Mouse (Mus musculus) ovary, adult 18-20 months (tissue): ENCODE measurements at regions not wholly inside any gene's neighbourhood (a gene's known extent, or its start where the extent isn't known, plus 50 kb on each side); places are given as distances from the start of the nearest gene placed in this dataset.

Source experiments
- DNase-seq: peaks from one replicate; pipeline ENCODE4 v3.0.0; 2022; ENCODE audit warnings: low spot score, mixed read lengths

DNA sequence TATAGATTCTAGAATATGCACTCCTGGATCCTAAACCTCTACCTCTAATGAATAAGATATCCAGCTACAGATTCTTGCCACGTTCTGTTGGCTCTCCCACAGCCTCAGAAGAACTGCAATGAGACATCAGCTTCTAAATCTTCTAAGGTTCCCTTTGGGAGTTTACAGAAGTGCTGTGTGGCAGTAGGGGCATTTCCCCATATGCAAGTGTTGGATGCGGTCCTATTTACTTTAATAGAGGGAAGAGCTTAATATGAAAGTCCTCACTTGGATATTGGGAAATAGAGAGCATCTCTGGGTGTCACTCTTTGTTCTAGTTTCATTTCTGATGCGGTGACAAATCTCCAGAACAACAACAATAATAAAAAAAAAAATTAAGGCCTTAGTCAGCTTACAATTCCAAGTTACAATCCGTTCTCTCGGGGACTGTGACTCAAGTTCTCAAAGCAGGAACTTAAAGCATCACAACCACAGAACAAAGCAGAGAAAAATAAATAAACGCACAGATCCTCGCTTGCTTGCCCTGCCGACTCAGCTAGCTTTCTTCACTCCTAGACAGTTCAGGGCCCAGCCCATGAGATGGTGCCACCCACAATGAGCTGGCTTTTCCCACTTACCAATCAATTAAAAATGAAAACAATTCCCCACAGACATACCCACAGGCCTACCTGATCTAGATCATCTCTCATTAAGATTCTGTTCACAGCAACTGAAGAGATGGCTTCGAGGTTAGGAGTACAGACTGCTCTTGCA is 204.4 kb upstream of the Cited2 start:
- no peak for DNase-seq

DNA sequence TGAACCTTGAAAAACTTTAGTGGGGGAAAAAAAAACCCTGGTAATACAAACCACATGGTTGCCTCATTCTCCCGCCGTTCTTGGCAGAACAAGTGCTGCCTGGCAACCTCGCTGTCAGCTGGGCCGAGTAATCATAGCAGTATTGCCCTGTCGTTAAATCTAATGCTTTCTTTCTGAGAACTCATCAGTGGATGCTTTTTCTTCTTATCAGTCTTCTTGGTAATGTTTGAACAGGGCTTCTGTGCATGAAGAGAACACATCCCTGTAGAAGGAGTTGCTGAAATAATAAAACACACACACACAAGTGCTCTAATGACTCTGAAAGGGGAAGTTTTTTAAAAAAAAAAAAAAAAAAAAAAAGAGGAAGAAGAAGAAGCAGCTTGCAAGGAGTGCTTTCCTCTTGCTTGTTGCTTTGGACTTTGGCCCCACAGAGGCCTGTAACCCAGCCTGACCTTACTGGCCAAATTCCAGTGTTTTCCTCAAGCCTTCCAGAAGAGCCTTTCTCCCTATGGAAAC is 200.9 kb upstream of the Cited2 start:
- DNase-seq, result peak; percentile 50

DNA sequence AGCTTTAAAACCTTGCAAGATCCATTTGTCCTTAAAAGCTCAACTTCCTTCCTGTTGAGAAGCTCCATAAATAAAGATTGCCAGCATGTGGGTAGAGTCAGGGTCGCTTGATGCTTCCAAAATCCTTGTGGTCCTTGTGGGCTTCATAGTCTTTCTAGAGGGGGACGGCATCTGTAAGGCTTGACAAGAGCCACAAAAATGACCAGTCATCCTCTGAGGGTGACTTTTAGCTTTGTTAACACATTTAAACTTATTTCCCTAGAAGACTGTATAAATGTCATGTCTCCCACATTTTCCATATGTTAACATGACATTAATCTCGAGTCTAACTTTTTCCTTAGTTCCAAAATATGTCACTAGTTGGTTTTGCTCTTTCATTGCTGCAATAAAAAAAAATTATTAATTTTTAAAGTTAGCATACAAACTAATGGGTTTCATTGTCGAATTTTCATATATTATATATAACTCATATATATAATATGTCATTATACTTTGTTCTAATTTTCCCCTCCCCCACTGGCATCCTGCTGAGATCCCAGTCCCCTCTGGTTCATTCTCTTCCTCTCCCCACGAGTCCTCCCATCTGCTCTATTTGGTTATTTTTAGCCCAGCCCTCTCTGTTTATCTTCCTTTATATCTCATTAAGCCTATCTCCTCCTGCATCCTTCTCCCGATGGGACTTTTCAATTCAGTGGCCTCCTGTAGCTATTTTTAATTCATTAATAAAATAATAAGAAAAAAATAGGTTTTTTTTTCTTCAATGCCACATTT is 199.3 kb upstream of the Cited2 start:
- no peak for DNase-seq

DNA sequence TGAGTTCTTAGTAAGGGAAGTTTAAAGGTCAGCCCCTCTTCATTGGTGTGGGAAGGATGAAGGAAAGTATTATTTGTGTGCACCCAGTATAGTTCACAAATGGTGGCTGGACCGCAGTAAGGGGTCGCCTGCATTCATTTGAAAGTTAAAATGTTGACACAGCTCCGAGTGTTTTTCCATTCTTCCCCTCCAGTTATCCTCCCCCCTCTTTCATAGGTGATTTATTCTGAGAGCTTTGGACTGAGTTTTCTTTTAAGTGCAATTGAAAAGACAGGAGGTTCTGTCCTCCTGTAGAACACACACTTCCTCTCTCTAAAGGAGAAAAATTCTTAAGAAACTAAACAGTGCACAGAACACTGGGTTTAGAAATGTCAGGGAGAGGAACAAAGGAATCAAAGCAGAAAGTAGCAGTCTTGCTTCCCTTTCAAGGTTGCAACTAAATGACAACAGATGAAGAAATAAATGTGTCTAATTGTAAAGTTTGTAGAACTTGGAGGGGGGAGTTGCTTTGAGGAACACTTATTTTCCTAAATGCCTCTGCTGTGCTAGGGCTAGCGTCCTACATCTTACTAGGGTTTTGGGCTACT is 195.8 kb upstream of the Cited2 start:
- DNase-seq, result no peak

DNA sequence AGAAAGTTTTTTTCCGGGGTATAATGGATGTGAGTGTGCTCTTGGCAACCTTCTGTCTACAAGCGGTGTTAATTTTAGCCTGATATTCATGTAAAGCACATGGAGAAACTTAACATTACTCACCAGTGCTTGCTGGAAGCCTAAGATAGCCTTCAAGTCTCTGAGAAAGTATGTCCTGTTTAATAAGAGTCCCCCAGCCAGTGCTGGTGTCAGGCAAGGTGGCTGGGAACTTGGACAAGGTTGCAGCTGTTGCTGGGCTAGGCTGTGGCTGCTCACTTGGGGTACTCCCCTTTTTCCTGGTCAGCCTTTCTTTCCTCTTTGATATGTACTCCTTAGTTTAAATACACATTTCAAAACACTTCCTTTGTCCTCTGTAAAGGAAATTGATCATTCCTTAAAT is 194.9 kb upstream of the Cited2 start:
- DNase-seq, result no peak

DNA sequence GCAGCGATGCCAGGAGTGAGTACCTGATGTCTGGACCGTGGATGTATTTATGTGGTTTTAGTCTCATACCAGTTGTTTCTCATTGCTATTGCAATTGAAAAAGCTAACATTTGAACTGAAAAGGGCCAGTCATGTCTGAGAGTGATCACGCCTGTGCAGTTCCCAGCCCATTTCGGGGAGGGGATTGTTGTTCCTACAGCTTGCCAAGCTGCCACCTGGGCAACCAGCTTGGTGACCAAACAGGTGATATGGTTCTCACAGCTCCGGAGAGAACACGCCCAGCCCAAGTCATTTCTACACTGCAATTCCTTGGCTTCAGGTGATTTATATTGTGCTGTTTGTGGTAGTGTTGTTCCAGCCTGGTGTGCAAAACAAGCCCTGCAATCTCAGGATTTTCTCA is 194.2 kb upstream of the Cited2 start:
- no peak for DNase-seq

DNA sequence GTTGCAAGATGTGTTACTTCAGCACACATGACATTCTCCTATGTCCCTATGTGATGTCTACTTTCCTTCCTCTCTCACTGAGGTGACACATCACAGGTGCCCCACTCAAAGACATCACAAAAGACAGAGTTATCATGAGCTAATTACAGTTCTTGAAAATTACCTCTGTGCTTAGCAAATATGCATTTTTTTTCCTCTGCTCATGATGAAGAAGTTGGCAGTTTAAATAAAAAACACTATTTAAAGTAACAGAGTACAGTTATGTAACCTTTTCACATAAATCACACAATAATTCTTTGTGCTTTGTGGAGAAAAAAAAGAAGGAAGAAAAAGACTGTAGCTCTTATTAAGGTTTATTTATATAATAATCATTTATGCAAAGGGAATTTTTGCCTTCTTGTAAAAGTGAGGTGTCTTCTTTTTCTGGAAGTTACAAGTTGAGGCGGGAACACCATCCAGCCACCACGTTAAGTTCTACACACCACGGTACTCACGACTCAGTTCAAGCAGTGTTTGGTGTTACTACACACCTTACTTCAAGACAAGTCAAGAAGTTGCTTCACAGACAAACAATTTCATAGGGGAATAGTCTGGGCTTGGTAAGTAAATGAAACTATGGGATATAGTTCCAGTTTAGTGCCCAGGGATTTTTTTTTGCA is 193.0 kb upstream of the Cited2 start:
- no peak for DNase-seq

DNA sequence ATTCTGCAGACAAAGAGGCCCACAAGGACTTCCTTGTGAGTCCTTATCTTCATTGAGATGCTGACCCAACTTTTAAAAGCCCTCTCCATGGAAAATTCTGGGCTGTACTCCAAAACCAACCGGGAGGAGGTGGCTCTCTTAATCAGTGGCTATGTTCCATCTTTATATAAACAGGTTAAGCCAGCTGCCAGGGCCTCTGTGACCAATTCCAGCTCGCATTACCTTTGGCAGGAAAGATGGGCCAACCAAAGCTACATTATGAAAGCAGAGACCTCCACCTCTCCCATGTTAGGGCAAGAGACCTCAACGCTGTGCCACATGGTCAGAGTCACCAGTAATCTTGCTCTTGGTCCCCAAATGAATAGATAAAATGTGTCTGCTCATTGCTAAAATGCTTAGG is 192.0 kb upstream of the Cited2 start:
- peak; percentile 32 for DNase-seq

DNA sequence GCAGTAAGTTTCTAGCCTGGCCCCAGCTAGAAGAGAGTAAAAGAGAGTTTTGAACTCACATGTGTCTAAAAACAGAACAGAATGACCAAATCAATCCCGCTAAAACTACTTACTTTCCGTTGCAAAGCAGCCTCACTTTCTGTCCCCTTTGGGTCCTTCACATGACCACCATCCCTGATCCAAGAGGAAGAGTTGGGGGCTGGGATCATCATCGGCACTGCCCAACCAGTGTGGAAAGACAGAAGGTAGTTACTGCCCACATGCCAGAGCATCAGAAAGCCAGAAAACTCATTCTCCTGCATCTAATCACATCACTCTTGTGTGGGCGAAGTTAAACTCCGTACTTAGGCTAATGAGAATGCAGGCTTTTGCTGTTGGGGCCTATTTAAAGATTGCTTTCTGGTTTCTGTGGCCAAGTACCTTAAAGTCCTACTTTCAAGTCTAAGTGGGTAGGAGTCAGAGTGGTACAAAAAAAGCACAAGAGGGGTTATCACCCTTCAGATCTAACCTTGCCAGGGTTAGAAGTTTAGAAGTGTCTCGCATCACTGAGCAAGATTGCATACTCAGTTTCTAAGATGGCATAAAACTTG is 184.0 kb upstream of the Cited2 start:
- no peak for DNase-seq

DNA sequence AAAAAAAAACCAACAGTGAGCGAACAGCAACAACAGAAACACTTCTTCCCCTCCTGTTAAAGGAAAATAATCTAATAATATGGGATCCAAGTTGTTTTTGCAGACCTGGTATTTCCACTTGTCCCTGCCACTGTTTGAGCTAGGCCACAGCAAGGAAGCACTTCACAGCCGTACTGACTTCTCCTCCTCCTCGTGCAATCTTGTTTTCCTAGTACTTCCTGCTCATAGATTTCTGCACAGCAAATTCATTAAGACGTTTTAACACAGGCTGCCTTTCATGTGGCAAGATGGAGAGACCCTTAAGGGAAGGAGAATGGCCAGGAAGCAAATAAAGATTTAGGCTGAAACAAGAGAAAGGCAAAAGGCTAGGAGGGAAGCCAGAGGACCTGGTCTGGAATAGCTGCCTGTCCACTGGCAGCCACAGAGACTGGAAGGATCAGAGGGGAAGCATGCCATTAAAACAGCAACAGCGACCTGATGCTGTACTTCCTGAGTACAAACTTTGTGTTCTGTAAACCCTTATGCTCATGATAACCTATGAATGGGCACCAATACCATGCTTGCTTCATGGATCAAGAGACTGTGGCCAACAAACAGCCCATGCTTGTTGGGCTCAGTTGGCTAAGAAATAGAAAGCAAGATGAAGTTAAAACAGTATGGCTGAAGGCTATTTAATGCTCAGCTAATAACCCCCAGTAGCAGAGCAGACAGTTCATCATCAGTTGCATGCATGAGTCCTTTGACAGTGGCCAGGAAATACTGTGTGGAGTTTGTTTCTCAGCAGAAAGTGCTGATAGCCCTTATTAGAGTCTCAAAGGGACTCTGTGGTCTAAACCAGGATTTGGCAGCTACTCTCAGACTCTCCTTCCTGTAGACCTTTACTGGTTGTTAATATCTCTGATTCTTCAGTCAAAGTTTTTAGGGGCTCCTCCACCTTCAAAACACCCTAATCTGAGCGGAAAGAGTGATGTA is 182.3 kb upstream of the Cited2 start:
- DNase-seq, result no peak

DNA sequence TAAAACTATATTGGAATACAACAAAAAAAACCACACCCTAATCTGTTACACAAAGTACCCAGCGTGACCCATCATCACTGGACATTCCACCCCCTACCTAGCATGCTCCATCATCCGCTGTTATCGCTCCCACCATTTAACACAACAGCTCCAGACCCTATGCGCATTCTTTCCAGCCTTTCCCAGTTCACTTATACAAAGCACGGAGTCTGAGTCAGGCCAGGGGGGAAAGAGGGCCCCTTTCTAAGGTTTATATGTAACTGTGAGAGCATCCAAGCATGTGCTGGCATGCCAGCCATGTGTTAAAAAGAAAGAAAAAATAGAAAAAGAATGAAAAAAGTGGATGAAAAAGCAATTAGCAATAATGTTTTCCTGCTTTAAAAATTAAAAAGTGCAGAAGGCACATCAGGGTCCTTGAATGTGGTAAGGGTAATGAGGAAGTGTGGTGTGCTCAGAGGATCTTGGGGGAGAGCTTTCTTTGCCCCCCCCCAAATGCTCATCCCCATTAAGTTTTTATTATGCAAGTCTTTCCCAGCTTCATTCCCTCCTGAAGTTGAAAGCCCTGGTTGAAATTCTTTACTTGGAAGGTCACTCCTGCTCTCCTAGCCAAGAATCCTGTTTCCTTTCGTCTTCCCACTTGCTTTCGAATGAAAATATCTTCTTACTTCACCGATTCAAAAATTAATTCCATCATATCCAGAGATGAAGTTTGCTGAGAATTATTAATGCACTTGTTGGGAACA is 180.7 kb upstream of the Cited2 start:
- no peak for DNase-seq

DNA sequence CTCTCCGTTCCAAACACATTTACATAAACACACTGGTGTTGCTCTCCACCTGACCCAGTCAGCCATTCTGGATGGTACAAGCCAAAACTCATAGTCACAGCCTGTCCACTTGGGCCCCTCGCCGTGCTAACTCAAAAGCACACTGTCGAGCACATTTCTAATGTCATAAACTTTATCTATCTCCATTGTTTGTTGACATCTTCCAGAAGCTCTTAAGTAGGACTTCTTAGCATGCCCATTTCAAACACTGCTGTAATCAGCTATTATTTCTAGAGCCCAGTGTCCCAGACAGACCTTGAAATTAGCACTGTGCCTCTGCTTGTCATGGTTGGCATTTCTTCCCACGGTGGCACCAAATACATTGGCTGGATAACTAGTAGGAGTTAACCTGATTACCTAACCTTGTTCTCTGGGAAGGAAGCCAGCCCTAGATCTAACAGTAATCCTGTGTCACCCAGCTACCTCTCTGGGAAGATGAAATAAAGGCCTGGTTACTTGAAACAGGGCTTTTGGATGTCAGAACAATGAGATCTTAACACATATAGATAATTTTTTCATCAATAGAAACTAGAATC is 180.1 kb upstream of the Cited2 start:
- no peak for DNase-seq

DNA sequence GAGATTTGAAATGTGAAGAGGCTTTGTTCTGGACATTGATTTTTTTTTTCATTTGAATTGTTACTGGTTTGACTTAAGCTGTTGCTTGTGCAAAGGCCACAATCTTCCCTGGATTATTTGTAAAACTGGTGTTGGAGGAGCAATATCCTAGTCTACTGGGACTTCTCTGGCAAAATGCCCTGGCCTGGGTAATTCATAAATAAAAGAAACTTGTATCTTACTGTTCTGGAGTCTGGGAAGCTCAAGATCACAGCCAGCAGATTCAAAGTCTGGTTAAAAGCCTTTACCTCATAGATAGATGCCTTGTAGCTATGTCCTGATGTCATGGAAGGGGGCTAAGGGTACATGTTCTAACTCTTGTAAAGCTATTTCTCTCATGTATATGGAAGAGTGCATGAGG is 177.7 kb upstream of the Cited2 start:
- DNase-seq, result no peak

DNA sequence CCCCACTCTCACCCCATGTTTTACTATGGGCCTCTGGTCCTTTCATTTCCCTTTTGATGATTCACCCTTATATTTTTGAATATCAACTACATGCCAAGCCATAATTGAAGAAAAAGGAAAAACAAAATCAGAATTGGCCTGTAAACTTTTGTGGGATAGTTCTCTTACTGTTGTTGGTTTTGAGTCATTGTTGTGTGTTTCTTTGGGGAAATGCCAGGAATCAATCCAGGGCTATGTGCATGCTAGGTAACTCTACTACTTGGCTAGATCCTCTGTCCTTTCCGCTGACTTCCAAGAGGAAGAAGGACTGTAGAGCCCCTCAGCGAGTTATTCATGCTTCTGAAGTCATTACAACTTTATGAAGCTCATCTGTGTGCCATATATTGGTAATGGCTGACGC is 175.0 kb upstream of the Cited2 start:
- no peak for DNase-seq

DNA sequence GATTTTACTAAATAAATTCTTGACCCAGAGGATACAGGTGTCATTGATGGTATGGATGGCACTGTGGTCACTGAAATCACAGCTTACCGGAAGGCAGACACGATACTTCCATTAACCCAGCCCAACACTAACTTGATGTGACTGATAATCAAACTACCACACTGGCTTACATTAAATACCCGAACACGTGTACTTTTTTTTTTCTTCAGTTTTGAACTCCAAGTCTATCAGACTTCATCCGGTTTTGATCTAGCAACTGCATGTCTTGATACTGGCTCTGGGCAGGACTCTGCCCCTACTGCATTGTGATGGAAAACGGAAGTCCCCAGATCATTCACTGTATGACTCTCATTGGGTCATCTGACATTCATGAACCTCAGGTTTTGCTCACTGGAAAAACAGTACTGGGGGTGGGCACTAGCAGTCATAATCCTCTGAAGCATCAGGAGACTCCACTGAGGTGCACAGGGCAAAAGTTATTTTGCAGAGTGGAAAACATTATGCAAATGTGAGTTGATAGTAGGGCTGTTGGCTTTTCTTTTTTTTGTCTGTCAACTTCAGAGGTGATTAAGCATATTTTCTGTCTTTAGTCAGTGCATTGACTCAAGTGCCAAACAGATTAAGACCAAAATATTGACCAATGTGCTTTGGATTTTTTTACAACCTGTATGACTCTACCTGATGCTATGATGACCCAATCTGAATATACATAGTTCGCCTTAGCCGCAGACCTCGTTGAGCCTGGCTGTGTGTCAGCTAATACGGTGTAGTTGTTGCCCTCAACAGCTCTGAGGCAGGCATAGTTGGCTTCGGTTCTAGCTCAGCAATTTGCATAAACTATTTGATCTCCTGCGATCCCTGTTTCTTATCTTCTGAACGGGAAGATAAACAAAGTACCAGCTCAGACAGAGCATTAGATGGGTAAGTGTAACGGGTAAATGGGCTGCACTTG is 174.1 kb upstream of the Cited2 start:
- no peak for DNase-seq

DNA sequence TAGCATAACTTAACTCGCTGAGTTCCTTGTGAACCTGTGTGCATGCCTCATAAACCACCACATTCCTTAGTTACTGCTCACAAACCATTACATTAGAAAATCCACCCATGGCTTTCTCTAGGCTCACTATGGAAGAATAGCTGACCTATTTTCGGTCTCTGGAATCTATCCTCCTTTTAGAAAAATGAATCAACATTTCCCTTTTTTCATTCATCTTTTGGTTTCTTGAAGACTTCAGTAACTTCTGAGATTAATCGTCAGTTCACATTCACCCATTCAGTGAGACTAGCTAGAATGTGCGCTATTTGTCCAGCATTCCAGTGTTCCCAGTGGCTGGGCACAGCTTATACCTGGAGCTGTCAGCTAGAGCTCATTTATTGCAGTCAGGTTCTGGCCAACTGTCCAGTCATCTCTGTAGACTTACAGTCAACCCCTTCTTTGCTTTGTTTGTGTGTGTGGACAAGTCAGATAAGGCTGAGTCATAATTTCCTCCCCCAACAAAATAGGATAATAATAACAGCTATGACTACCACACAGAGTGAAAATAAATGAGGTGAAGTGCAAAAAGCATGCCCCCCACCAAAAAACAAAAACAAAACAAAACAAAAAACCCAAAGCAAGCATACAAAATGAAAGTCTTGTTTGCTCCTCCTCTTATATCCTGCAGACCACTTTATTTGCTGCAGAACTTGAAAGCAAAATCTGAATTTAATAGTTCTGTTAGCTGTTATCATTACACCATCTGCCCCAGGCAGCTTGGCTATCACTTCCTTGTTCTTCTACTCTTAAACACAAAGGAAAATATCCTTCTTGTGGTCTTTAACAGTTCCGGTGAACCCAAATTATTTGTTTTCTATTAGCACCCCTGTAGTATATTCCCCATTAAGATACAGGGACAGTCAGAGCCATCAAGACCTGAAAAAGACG is 173.0 kb upstream of the Cited2 start:
- no peak for DNase-seq

DNA sequence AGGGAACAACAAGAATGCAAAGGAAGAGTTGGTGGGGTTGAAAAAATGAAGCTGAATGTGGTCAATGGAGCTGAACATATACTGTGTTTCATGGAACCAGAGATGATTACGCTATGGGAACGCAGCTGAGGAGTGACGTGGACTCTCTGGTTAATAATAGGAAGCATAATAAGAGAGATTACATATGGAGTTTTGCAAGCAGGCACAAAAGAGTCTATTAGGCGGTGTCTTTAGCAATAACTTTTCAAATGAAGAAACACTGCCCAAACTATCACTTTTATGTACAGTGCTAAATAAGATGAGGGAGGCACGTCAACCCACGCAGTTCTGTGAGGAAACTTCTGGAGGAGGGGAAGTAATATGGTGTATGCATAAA is 172.4 kb upstream of the Cited2 start:
- DNase-seq, result no peak

DNA sequence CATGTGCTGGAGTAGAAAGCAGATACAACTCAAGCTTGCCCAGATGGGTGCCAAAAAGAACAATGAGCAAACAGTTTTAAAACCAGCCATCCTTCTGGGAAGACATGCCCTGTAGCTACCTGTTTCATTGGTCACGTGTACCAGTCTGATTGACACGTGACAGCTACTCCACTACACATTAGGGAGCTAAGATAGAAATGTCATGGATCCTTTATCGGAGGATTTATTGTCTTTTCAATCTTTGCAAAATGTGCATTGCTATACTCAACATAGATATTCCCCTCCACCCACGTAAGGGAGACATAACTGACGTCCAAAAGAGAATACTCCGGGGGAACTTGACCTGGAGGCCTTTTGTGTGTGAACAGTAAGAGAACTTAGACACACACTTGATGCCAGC is 171.1 kb upstream of the Cited2 start:
- DNase-seq, result no peak
